In the genomic region with DNA sequence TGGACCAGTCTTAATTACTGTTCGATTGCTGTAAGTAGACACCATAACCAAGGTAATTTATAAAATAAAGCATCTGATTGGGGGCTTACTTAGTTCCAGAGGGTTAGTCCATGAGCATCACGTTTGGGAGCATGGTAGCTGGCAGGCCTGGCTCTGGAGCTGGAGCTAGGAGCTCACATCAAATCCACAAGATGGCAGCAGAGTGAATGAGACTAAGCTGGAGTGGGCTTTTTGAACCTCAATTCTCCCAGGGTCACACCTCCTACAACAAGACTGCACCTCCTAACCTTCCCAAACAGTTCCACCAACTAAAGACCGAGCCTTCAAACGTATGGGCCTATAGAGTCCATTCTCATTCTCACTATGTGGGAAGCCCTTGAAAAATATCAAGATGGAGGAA, we compare ENCODE assay signal across 10 mouse cellular contexts.
DNase-seq lines count a peak whose midpoint lies in the region; ATAC-seq and TF ChIP-seq lines count a peak whose summit lies in the region.
"Had no signal": no experiment of that assay in that cellular context is flagged by ENCODE, and none has a peak within 500 bp of the region (broad histone marks: within the 10 kb centered on the region; RNA-seq: fewer than 3 reads in every experiment).

No protein-coding gene starts in this region.

- H3K9ac ChIP-seq in kidney, postnatal 0 days (ENCODE audit: low read depth, low read length), result no peak overlapping the region
- no peak overlapping the region for H3K9ac ChIP-seq in kidney, embryonic 14.5 days (ENCODE audit: low read depth, low read length)
- H3K9ac ChIP-seq: heart, embryonic 15.5 days had no signal

- no peak for ATAC-seq in kidney, postnatal 0 days (replicated peaks; ENCODE audit: low FRiP score, low read depth)
- no peak for ATAC-seq in kidney, embryonic 14.5 days (ENCODE audit: low FRiP score, low TSS enrichment)

- no peak for DNase-seq in cerebellum, adult 2 months
- DNase-seq in cerebellum, adult 9-10 months, result no peak
- DNase-seq in kidney, postnatal 0 days (ENCODE audit: low spot score), result peak; percentile 34
- peak; percentile 36 for DNase-seq in A20 (ENCODE audit: low read depth, low spot score)
- DNase-seq in embryo, embryonic 11 days, result peak; percentile 59
- no peak for DNase-seq in frontal cortex, postnatal 36 days (ENCODE audit: low spot score in 2 of 2)
- DNase-seq in gastrocnemius, adult 8-10 months (ENCODE audit: low spot score in 2 of 2), result no peak
- DNase-seq: adrenal gland, postnatal 25 days had no signal

- H3K27me3 ChIP-seq in cerebellum, adult 2 months (ENCODE audit: control insufficient read depth, insufficient read depth, low read length), result no peaks in the 10 kb centered on the region
- no peaks in the 10 kb centered on the region for H3K27me3 ChIP-seq in kidney, postnatal 0 days (ENCODE audit: insufficient read depth, low read length)
- H3K27me3 ChIP-seq in kidney, embryonic 14.5 days (ENCODE audit: control insufficient read depth, insufficient read depth, low read length), result no peaks in the 10 kb centered on the region
- H3K27me3 ChIP-seq: heart, embryonic 15.5 days had no signal

- no peak overlapping the region for H3K4me3 ChIP-seq in cerebellum, adult 2 months (replicated peaks; ENCODE audit: insufficient read depth, low read depth, low read length)
- no peak overlapping the region for H3K4me3 ChIP-seq in kidney, postnatal 0 days (replicated peaks; ENCODE audit: low read depth, low read length)
- H3K4me3 ChIP-seq in kidney, embryonic 14.5 days (ENCODE audit: low read length), result no peak overlapping the region
- H3K4me3 ChIP-seq: heart, embryonic 15.5 days had no signal

- TF ChIP-seq CTCF in cerebellum, adult 2 months (IDR thresholded peaks at IDR 0.05; ENCODE audit: borderline replicate concordance, insufficient read depth, low read depth, low read length), result peak; percentile 40; the same call in 1 of the 2 replicates
- peak; percentile 62 for TF ChIP-seq CTCF in kidney, postnatal 0 days (IDR thresholded peaks at IDR 0.05; ENCODE audit: low read depth)

- no peak overlapping the region for H3K4me2 ChIP-seq in kidney, postnatal 0 days (ENCODE audit: low read length)
- H3K4me2 ChIP-seq in kidney, embryonic 14.5 days (replicated peaks; ENCODE audit: low read depth, low read length), result no peak overlapping the region
- H3K4me2 ChIP-seq: heart, embryonic 15.5 days had no signal

- H3K4me1 ChIP-seq in cerebellum, adult 2 months (ENCODE audit: control insufficient read depth, insufficient read depth, low read length), result no peaks in the 10 kb centered on the region
- no peaks in the 10 kb centered on the region for H3K4me1 ChIP-seq in kidney, postnatal 0 days (replicated peaks; ENCODE audit: insufficient read depth, low read length)
- H3K4me1 ChIP-seq in kidney, embryonic 14.5 days (ENCODE audit: control insufficient read depth, insufficient read depth, low read length), result no peaks in the 10 kb centered on the region
- H3K4me1 ChIP-seq: heart, embryonic 15.5 days had no signal

- H3K27ac ChIP-seq in cerebellum, adult 2 months (ENCODE audit: insufficient read depth, low read length), result no peak overlapping the region
- H3K27ac ChIP-seq in kidney, postnatal 0 days, result no peak overlapping the region
- H3K27ac ChIP-seq in kidney, embryonic 14.5 days (ENCODE audit: low read depth, low read length), result no peak overlapping the region
- H3K27ac ChIP-seq: heart, embryonic 15.5 days had no signal

- H3K36me3 ChIP-seq in kidney, postnatal 0 days (ENCODE audit: insufficient read depth, low read length), result no peaks in the 10 kb centered on the region
- H3K36me3 ChIP-seq in kidney, embryonic 14.5 days (ENCODE audit: control insufficient read depth, insufficient read depth, low read length), result no peaks in the 10 kb centered on the region
- H3K36me3 ChIP-seq: heart, embryonic 15.5 days had no signal

- TF ChIP-seq POLR2A in cerebellum, adult 2 months (IDR thresholded peaks at IDR 0.05; ENCODE audit: borderline replicate concordance, insufficient read depth, low read length), result no peak

- WGBS in cerebellum, adult 2 months, result 76% methylated on average over 4 of the region's 4 CpGs
- 78% methylated on average over 4 of the region's 4 CpGs for WGBS in kidney, postnatal 0 days
- 81% methylated on average over 4 of the region's 4 CpGs for WGBS in kidney, embryonic 14.5 days

- H3K9me3 ChIP-seq in kidney, postnatal 0 days (replicated peaks; ENCODE audit: low read length), result no peaks in the 10 kb centered on the region
- no peaks in the 10 kb centered on the region for H3K9me3 ChIP-seq in kidney, embryonic 14.5 days (ENCODE audit: control insufficient read depth, low read length)
- H3K9me3 ChIP-seq: heart, embryonic 15.5 days had no signal

Comparison
In these comparisons a context has a peak if more than half of its experiments do, and no peak if none do; other contexts are left out.
1. DNase-seq: peak in kidney, postnatal 0 days (single experiment), A20 (single experiment) and embryo, embryonic 11 days (single experiment); none in cerebellum, adult 2 months (0 of 2), cerebellum, adult 9-10 months (single experiment), frontal cortex, postnatal 36 days (0 of 2) and gastrocnemius, adult 8-10 months (0 of 2).